Mouse (Mus musculus) CH12.LX (cell line): ENCODE results near the gene Ralb.

Experiments
- CTCF ChIP-seq, 2 experiments: IDR thresholded peaks in 1 of 2; conservative IDR thresholded peaks in 1 of 2; 2 replicates each; pipeline ENCODE4 v1.5.1; 2011 to 2012; ENCODE audit warnings: low read depth in 2 of 2, low read length in 2 of 2, improper control_type of control experiment in 1 of 2, inconsistent platforms in 1 of 2, mild to moderate bottlenecking in 1 of 2, moderate library complexity in 1 of 2
- E2F4 ChIP-seq: IDR thresholded peaks from 2 replicates; pipeline ENCODE4 v1.6.1; 2011; ENCODE audit warnings: low read depth, low read length, improper control_type of control experiment; ENCODE audit not compliant: insufficient replicate concordance
- EP300 ChIP-seq: IDR thresholded peaks from 2 replicates; pipeline ENCODE4 v1.6.1; 2011; ENCODE audit warnings: low read length, improper control_type of control experiment
- GABPA ChIP-seq: IDR thresholded peaks from 2 replicates; pipeline ENCODE4 v1.6.1; 2012; ENCODE audit warnings: low read depth, low read length, improper control_type of control experiment, inconsistent platforms; ENCODE audit not compliant: insufficient replicate concordance
- NRF1 ChIP-seq: IDR thresholded peaks from 2 replicates; pipeline ENCODE4 v1.6.1; 2014; ENCODE audit warnings: low read depth, mild to moderate bottlenecking, inconsistent platforms, low read length, improper control_type of control experiment, moderate library complexity
- POLR2A ChIP-seq: IDR thresholded peaks from 2 replicates; pipeline ENCODE4 v1.6.1; 2011; ENCODE audit warnings: low read depth, mild to moderate bottlenecking, improper control_type of control experiment, low read length
- POLR2AphosphoS2 ChIP-seq: IDR thresholded peaks from 2 replicates; pipeline ENCODE4 v1.6.1; 2011; ENCODE audit warnings: low read depth, low read length, improper control_type of control experiment
- ZC3H11A ChIP-seq: IDR thresholded peaks from 2 replicates; pipeline ENCODE4 v1.6.1; 2012; ENCODE audit warnings: low read depth, mild to moderate bottlenecking, inconsistent platforms, low read length, improper control_type of control experiment
- ZNF384 ChIP-seq: IDR thresholded peaks from 2 replicates; pipeline ENCODE4 v1.6.1; 2012; ENCODE audit warnings: low read depth, low read length, improper control_type of control experiment, inconsistent platforms

GRCm38 (mm10) chr1:119534341-119534740 is 29.7 kb upstream of the Ralb start:
- TF ChIP-seq ZC3H11A (no peak), ZNF384 (no peak), CTCF (conservative IDR thresholded peaks at IDR 0.05 in 1 of 2, IDR thresholded peaks at IDR 0.05 in 1 of 2; ENCODE audit: low read depth in 2 of 2, low read length in 2 of 2) (no peak), EP300 (no peak), E2F4 (no peak), POLR2A (no peak), NRF1 (no peak), GABPA (no peak), POLR2AphosphoS2 (no peak)
